13 mouse cellular contexts compared by ENCODE assay signal in genomic region chr13:32924578-32925360, GRCm38 (mm10). TPM values are rescaled to one million over a fixed set of nuclear protein-coding genes. Genes with fewer than 3 reads are reported as not detected.
DNase-seq lines count a peak whose midpoint lies in the region; ATAC-seq and TF ChIP-seq lines count a peak whose summit lies in the region.
"Had no signal": no experiment of that assay in that cellular context is flagged by ENCODE, and none has a peak within 500 bp of the region (broad histone marks: within the 10 kb centered on the region; RNA-seq: fewer than 3 reads in every experiment).

No protein-coding gene starts in this region.

- peak overlapping the region; percentile 12; the same call in 1 of the 2 replicates for H3K4me2 ChIP-seq in heart, embryonic 13.5 days
- no peak overlapping the region for H3K4me2 ChIP-seq in lung, postnatal 0 days (replicated peaks; ENCODE audit: low read depth, low read length)

- DNase-seq in kidney, adult 8-10 months: peak; percentile 34 to 56
- DNase-seq in lung, postnatal 0 days (ENCODE audit: low spot score): peak; percentile 95
- no peak for DNase-seq in gastrocnemius, adult 8-10 months (ENCODE audit: low spot score in 2 of 2)
- DNase-seq in cerebellum, postnatal 14 days: no peak
- DNase-seq in cerebellum, postnatal 25 days: no peak
- DNase-seq: cerebellum, adult 11-12 months had no signal

- peak; percentile 99 for TF ChIP-seq EP300 in lung, postnatal 0 days (IDR thresholded peaks at IDR 0.05)

- peak; percentile 23 for TF ChIP-seq CTCF in lung, postnatal 0 days (IDR thresholded peaks at IDR 0.05)

- no peaks in the 10 kb centered on the region for H3K9me3 ChIP-seq in heart, embryonic 13.5 days
- H3K9me3 ChIP-seq in lung, postnatal 0 days (ENCODE audit: low read length): no peaks in the 10 kb centered on the region

- no peak overlapping the region for H3K4me3 ChIP-seq in brown adipose tissue, adult 24 weeks (ENCODE audit: insufficient read depth, low read depth, low read length)
- H3K4me3 ChIP-seq in heart, embryonic 13.5 days: no peak overlapping the region
- no peak overlapping the region for H3K4me3 ChIP-seq in lung, postnatal 0 days (ENCODE audit: low read depth, low read length)

- ATAC-seq in heart, embryonic 13.5 days (ENCODE audit: extremely low read depth, insufficient number of reproducible peaks, low FRiP score, low TSS enrichment): peak; percentile 33
- ATAC-seq in lung, postnatal 0 days: peak; percentile 96
- ATAC-seq in erythroblast, adult 5-6 weeks (replicated peaks; ENCODE audit: low FRiP score, poor library complexity, severe bottlenecking): no peak

- peak overlapping the region; percentile 43; the same call in 1 of the 2 replicates for H3K27ac ChIP-seq in brown adipose tissue, adult 24 weeks (replicated peaks; ENCODE audit: low read depth, low read length)
- H3K27ac ChIP-seq in heart, embryonic 13.5 days (replicated peaks): peak overlapping the region; percentile 91
- peak overlapping the region; percentile 82 for H3K27ac ChIP-seq in lung, postnatal 0 days (ENCODE audit: low read length)

- peak overlapping the region; percentile 33 for H3K9ac ChIP-seq in heart, embryonic 13.5 days
- H3K9ac ChIP-seq in lung, postnatal 0 days (replicated peaks; ENCODE audit: low read depth): no peak overlapping the region

- H3K27me3 ChIP-seq in heart, embryonic 13.5 days (replicated peaks): no peaks in the 10 kb centered on the region
- H3K27me3 ChIP-seq in lung, postnatal 0 days (replicated peaks; ENCODE audit: insufficient read depth, low read length): no peaks in the 10 kb centered on the region

- no peaks in the 10 kb centered on the region for H3K4me1 ChIP-seq in brown adipose tissue, adult 24 weeks (ENCODE audit: control insufficient read depth, insufficient read depth, insufficient read length, low read length)
- peaks cover 58% of the 10 kb centered on the region for H3K4me1 ChIP-seq in heart, embryonic 13.5 days
- peaks cover 7% of the 10 kb centered on the region; the same call in 1 of the 2 replicates for H3K4me1 ChIP-seq in lung, postnatal 0 days (ENCODE audit: insufficient read depth, low read depth, low read length)

- WGBS in heart, embryonic 13.5 days: 25% methylated on average over 7 of the region's 7 CpGs
- WGBS in lung, postnatal 0 days: 25% methylated on average over 7 of the region's 7 CpGs

- H3K36me3 ChIP-seq in heart, embryonic 13.5 days: no peaks in the 10 kb centered on the region
- H3K36me3 ChIP-seq in lung, postnatal 0 days (ENCODE audit: insufficient read depth, low read length): no peaks in the 10 kb centered on the region

RNA-seq across cellular contexts. Expression of gene Serpinb1c, which starts 26.8 kb away (rescaled TPM):
- not detected in 2 replicates for polyA plus RNA-seq in brown adipose tissue, adult 24 weeks (2012; ENCODE audit: insufficient read depth, insufficient read length, missing spikeins)
- 0.20 and 0.22 TPM in 2 replicates for polyA plus RNA-seq in heart, embryonic 13.5 days (2015; fragmentation: Nextera tagmentation; extraction: Ambion mirVana)
- 0.07 and 0.11 TPM in 2 replicates for polyA plus RNA-seq in lung, postnatal 0 days (2015; fragmentation: Nextera tagmentation; extraction: Ambion mirVana)
- not detected in 2 replicates for total RNA-seq in erythroblast, adult 5-6 weeks (2015; ENCODE audit: low replicate concordance)
- not detected in 2 replicates for total RNA-seq in erythroblast, adult 5-6 weeks (2017; ENCODE audit: low replicate concordance)
- total RNA-seq in gastrocnemius, adult 8-10 months (2022): 1 to 10 TPM; 1.2 to 3.9 (median 2.1) TPM
- total RNA-seq: left cerebral cortex, postnatal 10 days had no signal
- polyA plus RNA-seq: liver, embryonic 16.5 days; neural tube, embryonic 11.5 days; small intestine, adult 2 months had no signal

RNA-seq across cellular contexts. Expression of gene Serpinb6b, which starts 40.2 kb away (rescaled TPM):
- polyA plus RNA-seq in brown adipose tissue, adult 24 weeks (2012; ENCODE audit: insufficient read depth, insufficient read length, missing spikeins): 1.2 and 2.9 TPM in 2 replicates
- 18.0 and 22.7 TPM in 2 replicates for polyA plus RNA-seq in heart, embryonic 13.5 days (2015; fragmentation: Nextera tagmentation; extraction: Ambion mirVana)
- 232 and 253 TPM in 2 replicates for polyA plus RNA-seq in lung, postnatal 0 days (2015; fragmentation: Nextera tagmentation; extraction: Ambion mirVana)
- total RNA-seq in erythroblast, adult 5-6 weeks (2015; ENCODE audit: low replicate concordance): 24.2 and 40.5 TPM in 2 replicates
- total RNA-seq in erythroblast, adult 5-6 weeks (2017; ENCODE audit: low replicate concordance): 25.4 and 36.4 TPM in 2 replicates
- 1 to 10 TPM; 1.6 to 2.7 (median 2.3) TPM for total RNA-seq in gastrocnemius, adult 8-10 months (2022)

Comparison
In these comparisons a context has a peak if more than half of its experiments do, and no peak if none do; other contexts are left out.
1. DNase-seq: peak in kidney, adult 8-10 months (2 of 2) and lung, postnatal 0 days (single experiment); none in gastrocnemius, adult 8-10 months (0 of 2), cerebellum, postnatal 14 days (0 of 2) and cerebellum, postnatal 25 days (0 of 2).
2. Peak in every context shown above with its lines, with median percentiles within 50 percentile points of each other: H3K27ac ChIP-seq.